Mouse (Mus musculus) ES-CJ7 (cell line): ENCODE data around the gene Gm6034.
"Not testable (repeated sequence)": the region's sequence is repeated elsewhere in the genome, so short reads cannot be mapped to it uniquely, and the experiment has no call there.

Source experiments
- DNase-seq: peaks from one replicate; pipeline ENCODE4 v3.0.0; 2011; ENCODE audit warnings: low read depth, low spot score

Gm6034 gene

GRCm38 (mm10) chr17:36022922-36023321 lies 19.8 kb upstream of the Gm6034 start:
- DNase-seq: no peak

- DNase-seq: no peak
These were observed 18.8 kb upstream of the Gm6034 start for GRCm38 (mm10) chr17:36023710-36024654.

- DNase-seq: no peak
These were observed 17.6 kb upstream of the Gm6034 start for GRCm38 (mm10) chr17:36025197-36025596.

- no peak for DNase-seq
These were observed 16.9 kb upstream of the Gm6034 start for GRCm38 (mm10) chr17:36025901-36026300.

- DNase-seq: no peak
These were observed 15.1 kb upstream of the Gm6034 start for GRCm38 (mm10) chr17:36027663-36028062.

- no peak for DNase-seq
These were observed 13.7 kb upstream of the Gm6034 start for GRCm38 (mm10) chr17:36028879-36029619.

GRCm38 (mm10) chr17:36030046-36030702 lies 12.6 kb upstream of the Gm6034 start:
- peak; percentile 51 for DNase-seq

- not testable (repeated sequence) for DNase-seq
These were observed 11.8 kb upstream of the Gm6034 start for GRCm38 (mm10) chr17:36030703-36031582.

- peak; percentile 38 for DNase-seq
These were observed 11.0 kb upstream of the Gm6034 start for GRCm38 (mm10) chr17:36031583-36032331.

- DNase-seq: peak; percentile 49
These were observed 10.3 kb upstream of the Gm6034 start, which contains the start of gene H2-T23 for GRCm38 (mm10) chr17:36032351-36032875. Gene H2-T23, minus strand, starts transcription at chr17:36032855.

- not testable (repeated sequence) for DNase-seq
These were observed 8.2 kb upstream of the Gm6034 start for GRCm38 (mm10) chr17:36034524-36034923.

- DNase-seq: peak; percentile 44
These were observed 7.6 kb upstream of the Gm6034 start for GRCm38 (mm10) chr17:36035010-36035638.

- DNase-seq: not testable (repeated sequence)
These were observed 6.6 kb upstream of the Gm6034 start for GRCm38 (mm10) chr17:36036126-36036525.

- not testable (repeated sequence) for DNase-seq
These were observed 2.2 kb upstream of the Gm6034 start for GRCm38 (mm10) chr17:36040604-36041003.

- not testable (repeated sequence) for DNase-seq
These were observed 706 bp upstream of the Gm6034 start for GRCm38 (mm10) chr17:36042055-36042454.

- DNase-seq: no peak
These were observed 525 bp downstream of the Gm6034 start for GRCm38 (mm10) chr17:36043286-36043685.

GRCm38 (mm10) chr17:36057927-36058326 lies 15.2 kb downstream of the Gm6034 start:
- DNase-seq: not testable (repeated sequence)

GRCm38 (mm10) chr17:36058362-36058761 lies 15.6 kb downstream of the Gm6034 start, which contains the start of gene Gm11127:
Gene Gm11127, minus strand, starts transcription at chr17:36058371.
- DNase-seq: not testable (repeated sequence)

- DNase-seq: peak; percentile 88
These were observed 18.1 kb downstream of the Gm6034 start for GRCm38 (mm10) chr17:36060829-36061228.
